Mouse (Mus musculus) G1E (cell line): ENCODE results near the gene Srpk2. TPM values are rescaled to one million over a fixed set of nuclear protein-coding genes. Genes with fewer than 3 reads are reported as not detected.
A peak's percentile ranks its signal among the peaks of the same experiment; 100 is the strongest.
"Not testable (repeated sequence)": the region's sequence is repeated elsewhere in the genome, so short reads cannot be mapped to it uniquely, and the experiment has no call there.

Experiments
- ATAC-seq: 2 replicates; pipeline ENCODE4 v1.8.0; 2016; ENCODE audit warnings: mild to moderate bottlenecking; ENCODE audit not compliant: insufficient number of reproducible peaks, poor library complexity, low FRiP score, severe bottlenecking; ENCODE audit errors: extremely low read depth
- DNase-seq: peaks from one replicate; pipeline ENCODE4 v3.0.0; 2012; ENCODE audit warnings: low spot score
- H3K27me3 ChIP-seq: 2 replicates; pipeline ENCODE4 v1.6.1; 2012; ENCODE audit warnings: mild to moderate bottlenecking, low read length, inconsistent platforms; ENCODE audit not compliant: insufficient read depth
- H3K36me3 ChIP-seq: replicated peaks from 2 replicates; pipeline ENCODE3; 2012; ENCODE audit warnings: mild to moderate bottlenecking, inconsistent platforms
- H3K4me1 ChIP-seq: 2 replicates; pipeline ENCODE4 v1.6.1; 2012; ENCODE audit warnings: low read depth, low read length, inconsistent platforms, mixed read lengths; ENCODE audit not compliant: insufficient read depth
- H3K4me3 ChIP-seq: 2 replicates; pipeline ENCODE4 v1.5.1; 2012; ENCODE audit warnings: low read depth, mild to moderate bottlenecking, inconsistent platforms, low read length, moderate library complexity, mixed read lengths
- H3K9me3 ChIP-seq: replicated peaks from 2 replicates; pipeline ENCODE4 v1.6.1; 2012; ENCODE audit warnings: inconsistent platforms
- CTCF ChIP-seq: IDR thresholded peaks from 2 replicates; pipeline ENCODE4 v1.5.1; 2012; ENCODE audit warnings: low read depth, low read length, inconsistent platforms, mixed read lengths
- GATA1 ChIP-seq: IDR thresholded peaks from 2 replicates; pipeline ENCODE4 v1.6.1; 2012; ENCODE audit warnings: borderline replicate concordance, low read length, inconsistent platforms, mixed read lengths
- GATA2 ChIP-seq: IDR thresholded peaks from 2 replicates; pipeline ENCODE4 v1.6.1; 2012; ENCODE audit warnings: low read depth, low read length, inconsistent platforms, borderline replicate concordance
- POLR2AphosphoS5 ChIP-seq: IDR thresholded peaks from 2 replicates; pipeline ENCODE4 v1.6.1; 2012; ENCODE audit warnings: low read depth, low read length, inconsistent platforms; ENCODE audit not compliant: insufficient replicate concordance
- TAL1 ChIP-seq: conservative IDR thresholded peaks from 2 replicates; pipeline ENCODE4 v1.6.1; 2012; ENCODE audit warnings: low read depth, low read length, inconsistent platforms, mixed read lengths
- polyA plus RNA-seq: library from polyadenylated mRNA; stranded (reverse); fragments of >175 nt; gene quantifications from 2 replicates; pipeline ENCODE4 v1.2.3, GENCODE M21; 2012
- total RNA-seq, 2 experiments: library from RNA; stranded (forward) in 1 of 2; stranded (reverse) in 1 of 2; fragments of 200-1000 nt in 1 of 2; fragments of >200 nt in 1 of 2; fragmentation: Nextera tagmentation in 1 of 2; gene quantifications; 2 replicates each; pipeline ENCODE4 v1.2.3; 2014 to 2017

The Srpk2 gene
- total and polyA plus RNA-seq, 3 experiments = 11.1 to 76.4 (median 63.5) TPM

DNA sequence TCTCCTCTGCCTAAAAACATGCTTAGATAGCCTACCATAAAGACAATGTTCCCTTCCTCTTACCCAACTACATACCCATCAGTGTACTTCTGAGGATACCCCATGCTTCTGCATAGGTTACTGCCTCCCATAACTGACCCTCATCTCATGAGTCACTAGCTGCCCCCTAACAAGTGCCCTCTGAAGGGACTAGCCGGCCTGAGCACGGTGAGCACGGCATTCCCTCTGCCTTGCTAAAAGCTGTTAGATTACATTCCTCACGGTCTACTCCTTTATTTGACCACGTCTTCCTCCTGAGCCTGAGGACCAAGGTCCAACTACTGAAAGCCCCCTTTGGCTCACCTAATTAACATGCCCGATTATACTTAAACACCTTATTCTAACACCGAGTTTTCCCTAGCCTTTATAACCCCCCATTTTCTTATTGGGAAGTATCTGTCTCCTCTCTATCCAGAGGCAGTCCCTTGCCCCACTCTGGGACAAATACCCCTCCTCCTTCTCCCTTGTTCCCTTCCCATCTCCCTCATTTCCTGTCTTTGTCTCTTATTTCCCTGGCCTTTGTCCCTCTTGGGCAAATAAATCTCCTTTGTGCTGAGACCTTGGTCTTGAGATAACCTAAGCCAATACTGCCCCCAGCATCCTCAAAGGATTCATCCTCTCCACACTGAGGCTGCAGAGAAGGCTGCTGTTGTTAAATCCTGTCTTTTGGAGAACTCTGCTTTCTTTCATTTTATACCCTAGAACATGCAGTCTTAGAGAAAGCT is 128.2 kb downstream of the Srpk2 start:
- H3K4me3 ChIP-seq = no peak overlapping the region
- no peaks in the 10 kb centered on the region for H3K27me3 ChIP-seq
- TF ChIP-seq GATA2 = no peak
- TF ChIP-seq CTCF = no peak
- TF ChIP-seq POLR2AphosphoS5 = no peak
- no peak for TF ChIP-seq TAL1
- no peak for TF ChIP-seq GATA1
- H3K36me3 ChIP-seq = peaks cover 27% of the 10 kb centered on the region
- H3K9me3 ChIP-seq = no peaks in the 10 kb centered on the region
- ATAC-seq (no peak), DNase-seq (no peak)
- peaks cover 3% of the 10 kb centered on the region for H3K4me1 ChIP-seq

DNA sequence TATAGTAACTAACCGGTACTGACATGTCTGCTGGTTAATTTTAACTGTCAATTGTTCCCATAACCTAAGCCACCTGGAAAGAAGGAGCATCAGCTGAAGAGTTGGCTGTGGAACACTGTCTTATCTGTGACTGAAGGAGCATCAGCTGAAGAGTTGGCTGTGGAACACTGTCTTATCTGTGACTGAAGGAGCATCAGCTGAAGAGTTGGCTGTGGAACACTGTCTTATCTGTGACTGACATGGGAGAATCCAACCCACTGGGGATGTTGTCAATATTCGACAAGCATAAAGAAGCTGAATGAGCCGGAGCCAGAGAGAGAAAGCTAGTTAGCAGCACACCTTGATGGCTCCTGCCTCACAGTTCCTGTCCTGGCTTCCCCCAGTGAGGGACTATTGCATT is 131.1 kb downstream of the Srpk2 start:
- not testable (repeated sequence) for H3K9me3 ChIP-seq, H3K4me3 ChIP-seq, ATAC-seq, DNase-seq, H3K4me1 ChIP-seq, H3K27me3 ChIP-seq
- H3K36me3 ChIP-seq = peaks cover 24% of the 10 kb centered on the region

DNA sequence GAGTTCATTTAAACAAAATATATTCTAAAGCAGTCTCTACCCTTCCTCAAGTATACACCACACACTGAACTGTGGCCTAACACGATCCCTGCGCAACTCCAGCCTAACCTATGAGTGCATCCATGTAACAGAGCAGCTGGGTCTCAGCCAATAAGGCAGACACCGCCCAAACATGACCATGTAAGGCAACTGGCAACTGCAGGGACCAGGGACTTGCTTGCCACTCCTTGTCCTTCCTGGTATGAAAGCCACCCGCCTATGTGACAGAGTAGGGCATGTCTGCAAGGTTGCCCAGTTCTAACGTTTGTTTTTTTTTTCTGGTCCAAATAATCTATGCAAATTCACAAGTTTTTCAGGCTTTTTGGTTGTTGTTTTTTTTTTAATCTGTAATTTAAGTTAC is 132.7 kb downstream of the Srpk2 start:
- DNase-seq (peak; percentile 22), ATAC-seq (no peak; the same call in 1 of the 2 replicates)
- Histone ChIP-seq H3K4me3 (no peak overlapping the region; the same call in 1 of the 2 replicates), H3K9me3 (no peaks in the 10 kb centered on the region), H3K27me3 (no peaks in the 10 kb centered on the region), H3K36me3 (peaks cover 27% of the 10 kb centered on the region), H3K4me1 (peaks cover 3% of the 10 kb centered on the region)
- TF ChIP-seq GATA2 (no peak), CTCF (no peak), GATA1 (no peak)

DNA sequence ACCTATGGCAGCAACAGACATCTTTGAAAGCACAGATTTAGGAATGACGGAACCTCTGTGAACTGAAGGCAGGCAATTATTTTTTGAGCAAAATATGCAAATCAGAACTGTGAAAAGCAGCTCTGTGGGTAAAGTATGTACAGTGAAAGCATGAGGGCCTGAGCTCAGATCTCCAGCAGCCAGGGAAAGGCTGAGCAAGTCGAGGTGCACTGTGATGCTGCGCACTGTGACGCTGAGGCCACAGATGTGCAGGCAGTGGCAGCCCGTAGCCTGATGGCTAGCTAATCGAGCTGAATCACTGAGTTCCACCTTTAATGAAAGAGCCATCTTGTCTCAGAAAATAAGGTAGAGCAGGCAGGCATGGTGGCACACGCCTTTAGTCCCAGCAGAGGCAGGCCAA is 148.7 kb downstream of the Srpk2 start:
- DNase-seq (no peak), ATAC-seq (no peak)
- no peak for TF ChIP-seq TAL1
- no peak for TF ChIP-seq POLR2AphosphoS5
- no peak for TF ChIP-seq GATA2
- no peak for TF ChIP-seq CTCF
- no peak for TF ChIP-seq GATA1
- H3K4me3 ChIP-seq = no peak overlapping the region
- H3K36me3 ChIP-seq = peaks cover 70% of the 10 kb centered on the region
- no peaks in the 10 kb centered on the region for H3K9me3 ChIP-seq
- H3K27me3 ChIP-seq = no peaks in the 10 kb centered on the region
- no peaks in the 10 kb centered on the region for H3K4me1 ChIP-seq

DNA sequence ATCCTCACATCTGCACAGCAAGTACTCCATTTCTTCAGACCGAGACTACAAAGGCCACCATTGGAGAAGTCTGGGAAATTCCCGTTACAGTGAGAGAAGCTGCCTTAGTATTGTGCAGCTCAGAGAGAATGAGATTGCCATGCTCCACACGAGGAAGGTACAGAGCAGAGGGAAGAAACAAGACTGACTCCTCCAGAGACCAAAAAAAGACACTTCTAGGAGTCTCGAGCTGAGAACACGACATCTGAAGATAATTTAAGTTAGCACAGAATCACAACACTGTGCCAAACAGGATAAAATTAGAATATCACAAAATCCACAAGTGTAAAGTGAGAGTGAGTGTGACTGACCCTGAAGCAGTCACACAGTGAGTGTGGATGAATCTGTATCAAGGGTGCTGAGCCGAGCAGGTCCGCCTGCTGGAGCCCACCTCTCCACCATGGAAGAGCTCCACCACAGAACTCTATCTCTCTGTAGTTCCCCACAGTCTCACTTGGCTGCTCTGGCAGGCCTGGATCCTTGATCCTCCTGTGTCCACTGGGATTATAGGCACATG is 152.8 kb downstream of the Srpk2 start:
- DNase-seq (no peak), ATAC-seq (no peak)
- Histone ChIP-seq H3K9me3 (no peaks in the 10 kb centered on the region), H3K36me3 (peaks cover 65% of the 10 kb centered on the region), H3K27me3 (no peaks in the 10 kb centered on the region), H3K4me3 (no peak overlapping the region), H3K4me1 (no peaks in the 10 kb centered on the region)
- TF ChIP-seq GATA2 (no peak), CTCF (no peak), TAL1 (no peak)

DNA sequence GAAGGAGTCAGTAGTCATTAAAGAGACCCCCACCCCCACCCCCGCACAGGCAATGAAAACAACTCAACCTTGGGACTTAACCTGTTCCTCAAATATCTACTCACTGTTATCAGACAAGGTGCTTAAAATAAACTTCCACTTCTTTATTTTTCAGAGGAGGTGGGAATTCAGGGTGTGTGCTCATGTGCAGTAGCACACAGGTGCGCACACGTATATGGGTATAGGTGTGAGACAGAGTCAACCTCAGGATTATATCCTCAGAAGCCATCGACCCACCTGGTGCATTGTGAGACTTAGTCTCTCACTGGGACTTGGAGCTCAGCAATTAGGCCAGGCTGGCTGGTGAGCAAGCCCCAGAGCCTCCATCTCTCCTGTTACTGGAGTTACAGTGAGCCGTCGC is 153.3 kb downstream of the Srpk2 start:
- DNase-seq (no peak), ATAC-seq (no peak)
- Histone ChIP-seq H3K4me1 (no peaks in the 10 kb centered on the region), H3K4me3 (no peak overlapping the region), H3K9me3 (no peaks in the 10 kb centered on the region), H3K36me3 (peaks cover 68% of the 10 kb centered on the region), H3K27me3 (no peaks in the 10 kb centered on the region)
- no peak for TF ChIP-seq CTCF

DNA sequence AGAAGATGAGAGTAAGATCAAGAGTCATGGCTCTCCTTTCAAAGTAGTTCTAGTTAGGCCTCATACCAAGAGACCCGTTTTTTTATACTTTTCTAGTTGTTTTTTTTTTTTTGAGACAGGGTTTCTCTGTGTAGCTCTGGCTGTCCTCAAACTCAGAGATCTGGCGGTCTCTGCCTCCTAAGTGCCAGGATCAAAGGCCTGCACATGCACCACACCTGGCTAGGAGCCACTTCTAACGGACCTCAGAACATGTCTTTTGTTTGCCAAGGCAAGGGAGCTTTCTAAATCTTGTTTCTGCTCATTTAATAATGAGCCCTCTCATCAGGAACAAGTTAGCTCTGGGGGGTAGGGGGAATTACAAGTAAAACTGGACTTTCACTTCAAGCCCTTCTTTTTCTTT is 159.8 kb downstream of the Srpk2 start:
- H3K27me3 ChIP-seq = no peaks in the 10 kb centered on the region
- no peak overlapping the region for H3K4me3 ChIP-seq
- no peaks in the 10 kb centered on the region; the same call in 1 of the 2 replicates for H3K4me1 ChIP-seq
- no peak for TF ChIP-seq POLR2AphosphoS5
- no peak for TF ChIP-seq GATA1
- TF ChIP-seq TAL1 = no peak
- TF ChIP-seq GATA2 = no peak
- TF ChIP-seq CTCF = no peak
- H3K36me3 ChIP-seq = peaks cover 77% of the 10 kb centered on the region
- no peak for DNase-seq
- no peak for ATAC-seq
- no peaks in the 10 kb centered on the region for H3K9me3 ChIP-seq
